Mouse (Mus musculus): ENCODE data around the gene Emg1.

- no peak for TF ChIP-seq POLR2A (IDR thresholded peaks at IDR 0.05; ENCODE audit: extremely low read depth, insufficient read depth, low read length)
- TF ChIP-seq CTCF (IDR thresholded peaks at IDR 0.05; ENCODE audit: low read depth, low read length): no peak
These were observed 26.2 kb downstream of the Emg1 start for GRCm38 (mm10) chr6:124685606-124686386.

All from liver, adult 2 months (tissue).